Mouse (Mus musculus) C2C12 (cell line): ENCODE measurements around the gene Rbm14.

Experiments
- CEBPB ChIP-seq: IDR thresholded peaks from one replicate; pipeline ENCODE4 v1.6.1; 2011; ENCODE audit warnings: low read depth, mild to moderate bottlenecking, control low read depth, moderate library complexity
- CTCF ChIP-seq: IDR thresholded peaks from one replicate; pipeline ENCODE4 v1.5.1; 2011; ENCODE audit not compliant: control insufficient read depth, insufficient read depth, insufficient read length
- FOSL1 ChIP-seq: IDR thresholded peaks from one replicate; pipeline ENCODE4 v1.8.0; 2011; ENCODE audit warnings: mild to moderate bottlenecking, low read length; ENCODE audit not compliant: poor library complexity, insufficient read depth, severe bottlenecking
- MAX ChIP-seq: IDR thresholded peaks from one replicate; pipeline ENCODE4 v1.6.1; 2011; ENCODE audit warnings: mild to moderate bottlenecking, control low read depth
- MYOD1 ChIP-seq: IDR thresholded peaks from one replicate; pipeline ENCODE4 v1.6.1; 2011; ENCODE audit warnings: low read depth; ENCODE audit not compliant: control insufficient read depth, insufficient read length
- MYOG ChIP-seq: IDR thresholded peaks from one replicate; pipeline ENCODE4 v1.6.1; 2011; ENCODE audit not compliant: control insufficient read depth, insufficient read length; ENCODE audit errors: extremely low read depth
- USF1 ChIP-seq: IDR thresholded peaks from one replicate; pipeline ENCODE4 v1.6.1; 2011; ENCODE audit warnings: low read depth, mild to moderate bottlenecking, control low read depth, moderate library complexity

- TF ChIP-seq CEBPB: no peak
- TF ChIP-seq MYOD1: no peak
- no peak for TF ChIP-seq CTCF
- TF ChIP-seq MAX: no peak
- TF ChIP-seq FOSL1: no peak
- TF ChIP-seq USF1: no peak
- TF ChIP-seq MYOG: no peak
These were observed 442 bp upstream of the Rbm14 start for GRCm38 (mm10) chr19:4811909-4812242.
